Mouse (Mus musculus) neural tube, embryonic 15.5 days (tissue): Measurements from ENCODE around the gene Cfap65. TPM values are rescaled to one million over a fixed set of nuclear protein-coding genes. Genes with fewer than 3 reads are reported as not detected.

Source experiments
- ATAC-seq: fragments of 200-750 bp; cut with Nextera tagmentation; 2 replicates; pipeline ENCODE4 v1.8.0; 2017; ENCODE audit warnings: mild to moderate bottlenecking, moderate TSS enrichment, moderate library complexity; ENCODE audit not compliant: low FRiP score
- H3K27ac ChIP-seq: fragments of 300-500 bp; sonication (generic); replicated peaks from 2 replicates; pipeline ENCODE4 v1.5.1; 2015; ENCODE audit warnings: mild to moderate bottlenecking, inconsistent platforms
- H3K27me3 ChIP-seq: fragments of 300-500 bp; sonication (generic); replicated peaks from 2 replicates; pipeline ENCODE4 v1.6.1; 2015; ENCODE audit warnings: inconsistent platforms
- H3K36me3 ChIP-seq: fragments of 300-500 bp; sonication (generic); 2 replicates; pipeline ENCODE4 v1.6.1; 2015; ENCODE audit warnings: inconsistent platforms
- H3K4me1 ChIP-seq: fragments of 300-500 bp; sonication (generic); 2 replicates; pipeline ENCODE4 v1.6.1; 2015; ENCODE audit warnings: inconsistent platforms
- H3K4me2 ChIP-seq: fragments of 300-500 bp; sonication (generic); 2 replicates; pipeline ENCODE4 v1.6.1; 2015; ENCODE audit warnings: inconsistent platforms, mild to moderate bottlenecking, moderate library complexity
- H3K4me3 ChIP-seq: fragments of 300-500 bp; sonication (generic); replicated peaks from 2 replicates; pipeline ENCODE4 v1.5.1; 2015; ENCODE audit warnings: mild to moderate bottlenecking, inconsistent platforms
- H3K9ac ChIP-seq: fragments of 300-500 bp; sonication (generic); replicated peaks from 2 replicates; pipeline ENCODE4 v1.6.1; 2015; ENCODE audit warnings: mild to moderate bottlenecking, inconsistent platforms
- H3K9me3 ChIP-seq: fragments of 300-500 bp; sonication (generic); replicated peaks from 2 replicates; pipeline ENCODE4 v1.6.1; 2016; ENCODE audit warnings: inconsistent platforms
- WGBS: fragments of 180-500 bp; shearing (Covaris S2); methylation state at CpG from one replicate; pipeline ENCODE4 v1.1.7; 2015; ENCODE audit warnings: mixed read lengths; 5-methylcytosine and 5-hydroxymethylcytosine counted together
- polyA plus RNA-seq: library from polyadenylated mRNA; unstranded; fragments of >200 nt; fragmentation: Nextera tagmentation; extraction: Ambion mirVana; gene quantifications from 2 replicates; pipeline ENCODE4 v1.2.1, GENCODE M21; 2015

Gene Cfap65
- polyA plus RNA-seq, 1 experiment from 2014 or later: 0.41 TPM

DNA sequence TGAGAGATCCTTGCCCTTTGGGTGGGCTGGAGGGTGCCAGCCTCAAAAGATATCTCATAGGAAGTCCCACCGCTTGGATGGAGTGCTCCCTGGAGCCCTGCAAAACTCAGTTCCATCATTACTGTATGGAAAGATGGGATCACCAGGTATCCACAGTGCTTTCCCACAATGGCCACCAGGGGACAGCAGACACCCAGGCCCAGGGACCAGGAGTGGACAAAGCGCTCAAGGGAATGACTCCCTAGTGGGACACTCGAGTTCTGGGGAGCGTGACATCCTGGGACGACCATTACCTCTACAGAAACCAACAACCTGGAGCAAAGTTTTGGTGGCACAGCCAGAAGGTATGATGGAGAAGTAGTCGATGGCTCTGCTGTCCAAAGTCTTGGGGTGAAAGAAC is 8.7 kb downstream of the Cfap65 start:
- Histone ChIP-seq H3K27ac (no peak overlapping the region), H3K4me2 (no peak overlapping the region), H3K36me3 (no peaks in the 10 kb centered on the region), H3K4me1 (no peaks in the 10 kb centered on the region), H3K27me3 (peaks cover 41% of the 10 kb centered on the region), H3K9me3 (no peaks in the 10 kb centered on the region), H3K4me3 (no peak overlapping the region), H3K9ac (no peak overlapping the region)
- ATAC-seq: no peak
- 36% methylated on average over 6 of the region's 6 CpGs for WGBS

DNA sequence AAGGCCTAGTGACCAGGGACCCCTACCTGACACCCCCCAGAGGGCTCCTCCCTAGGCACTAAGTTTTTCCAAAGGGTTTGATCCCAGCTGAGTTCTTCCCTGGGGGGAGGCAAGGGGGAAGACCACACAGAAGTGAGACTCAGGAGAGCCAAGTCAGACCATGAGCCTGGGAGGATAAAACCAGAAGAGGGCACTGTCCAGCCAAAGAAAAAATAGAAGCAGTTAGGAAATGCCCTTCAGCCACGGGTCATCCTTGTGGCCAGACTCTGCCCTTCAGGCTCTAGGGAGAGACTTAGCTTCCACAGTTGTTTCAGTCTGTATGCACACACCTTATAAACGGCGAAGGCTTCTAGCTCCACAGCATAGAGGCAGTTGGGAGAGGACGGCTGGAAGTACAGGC is 10.9 kb downstream of the Cfap65 start:
- Histone ChIP-seq H3K9me3 (no peaks in the 10 kb centered on the region), H3K36me3 (no peaks in the 10 kb centered on the region), H3K4me1 (no peaks in the 10 kb centered on the region), H3K9ac (no peak overlapping the region), H3K4me2 (no peak overlapping the region), H3K27ac (no peak overlapping the region), H3K27me3 (peaks cover 26% of the 10 kb centered on the region), H3K4me3 (no peak overlapping the region)
- 69% methylated on average over 4 of the region's 4 CpGs for WGBS
- no peak for ATAC-seq

GRCm38 (mm10) chr1:74915706-74916105 is 19.7 kb downstream of the Cfap65 start:
- no peak for ATAC-seq
- peaks cover 16% of the 10 kb centered on the region for H3K27me3 ChIP-seq
- H3K9me3 ChIP-seq: no peaks in the 10 kb centered on the region
- H3K4me1 ChIP-seq: no peaks in the 10 kb centered on the region
- 32% methylated on average over 13 of the region's 13 CpGs for WGBS
- no peak overlapping the region for H3K9ac ChIP-seq
- no peak overlapping the region for H3K27ac ChIP-seq
- no peaks in the 10 kb centered on the region for H3K36me3 ChIP-seq
- H3K4me2 ChIP-seq: peak overlapping the region; percentile 28
- no peak overlapping the region for H3K4me3 ChIP-seq

DNA sequence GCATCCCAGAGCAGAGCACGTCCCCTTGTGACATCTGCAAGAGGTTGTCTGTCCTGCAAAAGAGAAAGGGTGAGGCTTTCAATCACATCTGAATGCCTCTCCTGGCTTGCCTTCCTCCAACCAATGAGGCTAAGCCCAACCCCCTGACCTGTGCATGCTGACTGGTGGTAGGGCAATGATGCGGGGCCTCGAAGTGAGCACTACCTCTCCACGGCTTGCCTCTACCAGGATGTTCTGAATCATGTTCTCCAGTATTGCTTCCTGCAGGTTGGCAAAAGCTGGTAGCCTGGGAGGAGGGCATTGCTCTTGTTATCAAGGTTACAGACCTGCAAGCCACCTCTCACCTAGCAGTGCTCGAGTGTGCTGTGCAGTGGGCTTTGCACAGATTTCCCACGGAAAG is 33.2 kb downstream of the Cfap65 start:
- WGBS: 24% methylated on average over 6 of the region's 6 CpGs
- peaks cover 78% of the 10 kb centered on the region for H3K27me3 ChIP-seq
- no peaks in the 10 kb centered on the region for H3K36me3 ChIP-seq
- no peak for ATAC-seq
- no peak overlapping the region for H3K27ac ChIP-seq
- peaks cover 10% of the 10 kb centered on the region for H3K4me1 ChIP-seq
- H3K4me2 ChIP-seq: no peak overlapping the region
- H3K4me3 ChIP-seq: no peak overlapping the region
- H3K9ac ChIP-seq: no peak overlapping the region
- no peaks in the 10 kb centered on the region for H3K9me3 ChIP-seq

- ATAC-seq: no peak
- H3K9ac ChIP-seq: no peak overlapping the region
- H3K9me3 ChIP-seq: no peaks in the 10 kb centered on the region
- peaks cover 81% of the 10 kb centered on the region for H3K27me3 ChIP-seq
- WGBS: 7% methylated on average over 3 of the region's 3 CpGs
- H3K4me2 ChIP-seq: no peak overlapping the region
- H3K36me3 ChIP-seq: no peaks in the 10 kb centered on the region
- no peak overlapping the region for H3K27ac ChIP-seq
- H3K4me1 ChIP-seq: peaks cover 10% of the 10 kb centered on the region
- no peak overlapping the region for H3K4me3 ChIP-seq
These were observed 33.7 kb downstream of the Cfap65 start for GRCm38 (mm10) chr1:74901686-74902085.

- no peak for ATAC-seq
- no peaks in the 10 kb centered on the region for H3K9me3 ChIP-seq
- H3K27ac ChIP-seq: no peak overlapping the region
- H3K36me3 ChIP-seq: no peaks in the 10 kb centered on the region
- peak overlapping the region; percentile 64 for H3K4me2 ChIP-seq
- peaks cover 91% of the 10 kb centered on the region for H3K27me3 ChIP-seq
- H3K9ac ChIP-seq: peak overlapping the region; percentile 29; the same call in 1 of the 2 replicates
- H3K4me1 ChIP-seq: peaks cover 10% of the 10 kb centered on the region
- WGBS: under 1% methylated on average over 64 of the region's 66 CpGs
- peak overlapping the region; percentile 34 for H3K4me3 ChIP-seq
These were observed 34.8 kb downstream of the Cfap65 start for GRCm38 (mm10) chr1:74900341-74901285.

DNA sequence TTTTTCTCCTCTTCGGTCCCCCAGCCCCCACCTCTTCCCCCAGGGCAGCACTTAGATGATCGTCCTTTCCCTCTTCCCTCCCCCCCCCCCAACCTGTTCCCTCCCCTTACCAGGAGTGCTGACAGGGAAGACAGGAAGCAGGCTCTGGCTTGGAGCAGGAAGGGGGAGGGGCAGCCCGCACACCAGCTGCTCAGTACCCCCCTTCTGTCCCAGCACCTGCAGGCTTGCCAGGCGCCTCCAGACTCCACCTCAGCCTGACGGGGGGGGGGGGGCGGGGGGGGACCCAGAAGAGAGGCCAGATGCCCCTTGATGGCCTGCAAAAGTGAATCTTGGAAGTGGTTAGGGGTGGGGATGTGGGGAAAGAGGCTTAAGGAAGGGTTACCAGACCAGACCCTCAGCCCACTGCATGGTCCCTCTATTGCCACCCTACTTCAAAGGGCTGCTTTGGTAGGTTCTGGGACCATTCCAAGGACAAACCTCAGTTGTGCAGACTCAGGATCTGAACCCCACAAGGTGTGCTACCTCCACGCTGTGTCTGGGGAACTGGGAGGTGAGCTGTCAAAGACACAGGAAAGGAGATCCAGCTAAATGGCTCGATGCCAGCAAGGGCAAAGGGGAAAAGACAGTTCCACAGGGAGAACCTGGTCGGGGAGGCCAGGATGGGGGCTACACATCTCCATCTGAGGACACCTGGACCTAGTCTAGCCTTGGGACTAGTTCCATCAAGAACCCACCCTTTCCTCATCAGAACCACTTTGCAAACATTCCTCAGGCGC is 36.6 kb downstream of the Cfap65 start:
- no peaks in the 10 kb centered on the region for H3K9me3 ChIP-seq
- peaks cover 95% of the 10 kb centered on the region for H3K27me3 ChIP-seq
- H3K27ac ChIP-seq: no peak overlapping the region
- no peak for ATAC-seq
- no peaks in the 10 kb centered on the region for H3K36me3 ChIP-seq
- no peak overlapping the region for H3K9ac ChIP-seq
- 11% methylated on average over 8 of the region's 10 CpGs for WGBS
- H3K4me1 ChIP-seq: peaks cover 10% of the 10 kb centered on the region
- H3K4me2 ChIP-seq: no peak overlapping the region
- H3K4me3 ChIP-seq: no peak overlapping the region

DNA sequence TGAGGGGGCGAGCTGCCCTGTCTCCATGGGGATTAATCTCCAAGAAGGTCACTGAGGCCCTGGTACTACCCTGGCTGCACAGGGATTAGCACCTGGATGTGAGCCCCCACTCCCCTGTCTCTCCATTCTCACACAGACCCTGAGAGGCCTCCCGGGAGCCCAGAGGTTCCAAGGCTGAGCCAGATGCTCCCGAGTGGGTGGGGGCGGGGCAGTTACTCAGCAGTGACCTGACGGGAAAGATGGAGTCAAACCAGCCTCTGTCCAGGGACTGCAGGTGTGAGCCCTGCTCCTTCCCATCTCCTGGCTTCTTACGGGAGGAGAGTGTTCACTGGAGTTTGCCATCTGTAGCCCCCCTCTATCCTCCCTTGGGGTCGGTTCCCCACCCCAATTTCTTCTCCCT is 37.4 kb downstream of the Cfap65 start:
- H3K4me1 ChIP-seq: peaks cover 16% of the 10 kb centered on the region
- no peaks in the 10 kb centered on the region for H3K36me3 ChIP-seq
- H3K27ac ChIP-seq: no peak overlapping the region
- peaks cover 95% of the 10 kb centered on the region for H3K27me3 ChIP-seq
- no peak overlapping the region for H3K4me2 ChIP-seq
- H3K9me3 ChIP-seq: no peaks in the 10 kb centered on the region
- no peak overlapping the region for H3K4me3 ChIP-seq
- ATAC-seq: no peak
- H3K9ac ChIP-seq: no peak overlapping the region
- WGBS: 5% methylated on average over 7 of the region's 7 CpGs

DNA sequence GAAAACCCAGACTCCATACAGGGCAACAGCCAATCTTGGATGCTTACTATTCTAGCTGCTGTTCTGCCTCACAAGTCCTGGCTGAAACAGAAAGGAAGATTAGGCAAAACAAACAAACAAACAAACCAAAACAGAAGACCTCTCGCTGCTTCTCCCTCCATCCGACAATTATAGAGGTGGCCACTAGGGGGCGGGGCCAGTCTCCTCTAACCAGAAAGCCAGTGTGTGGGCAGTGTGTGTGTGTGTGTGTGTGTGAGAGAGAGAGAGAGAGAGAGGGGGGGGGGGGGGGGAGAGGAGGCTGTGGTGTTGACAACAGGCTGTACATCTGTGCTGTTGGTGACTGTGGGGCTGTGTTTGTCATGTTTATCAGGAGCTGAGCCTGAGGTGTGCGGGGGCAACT is 40.4 kb downstream of the Cfap65 start:
- H3K27ac ChIP-seq: no peak overlapping the region
- no peak overlapping the region for H3K4me2 ChIP-seq
- H3K9ac ChIP-seq: no peak overlapping the region
- H3K9me3 ChIP-seq: no peaks in the 10 kb centered on the region
- H3K27me3 ChIP-seq: peaks cover 95% of the 10 kb centered on the region
- H3K4me1 ChIP-seq: peaks cover 15% of the 10 kb centered on the region
- no peak overlapping the region for H3K4me3 ChIP-seq
- 0 out of 2 replicates have a peak, but pooled peaks have one; percentile 19 for ATAC-seq
- 16% methylated on average over 4 of the region's 4 CpGs for WGBS
- no peaks in the 10 kb centered on the region for H3K36me3 ChIP-seq

DNA sequence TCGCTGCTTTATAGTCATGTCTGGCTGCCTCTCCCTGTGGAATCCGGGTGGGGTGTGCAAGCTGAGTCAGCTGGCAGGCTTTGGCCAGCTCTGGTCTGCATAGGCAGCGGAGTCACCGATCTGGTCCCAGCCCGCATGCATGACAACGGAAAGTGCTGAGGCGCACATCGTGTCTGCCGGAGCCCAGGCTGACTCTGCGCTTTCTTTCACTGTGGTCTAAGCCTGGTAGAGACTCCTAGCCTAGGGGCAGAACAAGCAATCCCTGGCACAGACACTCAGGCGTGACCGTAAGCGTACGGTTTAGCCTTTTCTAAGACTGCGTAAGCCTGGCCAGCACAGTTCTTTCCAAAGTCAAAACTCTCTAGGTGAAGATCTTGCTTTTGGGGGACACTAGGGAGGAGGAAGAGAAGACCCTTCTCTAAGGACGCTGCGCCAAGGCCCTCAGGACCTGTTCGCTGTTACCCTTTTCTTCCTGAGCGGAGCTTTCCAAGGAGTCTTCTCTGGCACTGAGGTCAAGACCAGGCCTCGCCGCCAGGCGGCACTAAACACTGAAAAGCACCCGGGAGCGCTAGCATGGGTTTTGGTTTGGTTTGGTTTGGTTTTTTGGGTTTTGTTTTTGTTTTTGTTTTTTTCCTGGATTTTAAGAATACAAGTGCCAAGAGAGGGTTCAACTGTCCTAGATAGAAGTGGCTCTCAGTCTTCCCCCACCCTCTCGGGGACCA is 42.1 kb downstream of the Cfap65 start, which contains the start of gene Cryba2:
Cryba2 (minus strand) TSS at position 10 of the 722 bp plus-strand sequence.
- WGBS: 2% methylated on average over 25 of the region's 25 CpGs
- peak within 1 kb of the TSS; percentile 28 for H3K4me3 ChIP-seq
- no peak within 1 kb of the TSS; the same call in 1 of the 2 replicates for H3K9ac ChIP-seq

More for the DNA sequence above, 42.1 kb downstream of the Cfap65 start, which contains the start of gene Cryba2:
- Histone ChIP-seq H3K4me1 (peaks cover 15% of the 10 kb centered on the region), H3K36me3 (no peaks in the 10 kb centered on the region), H3K4me2 (peak within 1 kb of the TSS; percentile 54), H3K27ac (no peak within 1 kb of the TSS), H3K27me3 (peaks cover 93% of the 10 kb centered on the region), H3K9me3 (no peaks in the 10 kb centered on the region)
- peak; percentile 64; the same call in 1 of the 2 replicates for ATAC-seq
